Mouse (Mus musculus): ENCODE data around the gene Pdk2. TPM values are rescaled to one million over a fixed set of nuclear protein-coding genes. Genes with fewer than 3 reads are reported as not detected.

The Pdk2 gene
- 2.9 and 5.2 TPM in 2 replicates for total RNA-seq (2017)

GRCm38 (mm10) chr11:95041139-95041609 is at the start of gene Pdk2:
Pdk2 (minus strand) TSS chr11:95041354.
- peak; percentile 91 for ATAC-seq (ENCODE audit: extremely low read depth, insufficient number of reproducible peaks, low FRiP score, poor library complexity, severe bottlenecking)

DNA sequence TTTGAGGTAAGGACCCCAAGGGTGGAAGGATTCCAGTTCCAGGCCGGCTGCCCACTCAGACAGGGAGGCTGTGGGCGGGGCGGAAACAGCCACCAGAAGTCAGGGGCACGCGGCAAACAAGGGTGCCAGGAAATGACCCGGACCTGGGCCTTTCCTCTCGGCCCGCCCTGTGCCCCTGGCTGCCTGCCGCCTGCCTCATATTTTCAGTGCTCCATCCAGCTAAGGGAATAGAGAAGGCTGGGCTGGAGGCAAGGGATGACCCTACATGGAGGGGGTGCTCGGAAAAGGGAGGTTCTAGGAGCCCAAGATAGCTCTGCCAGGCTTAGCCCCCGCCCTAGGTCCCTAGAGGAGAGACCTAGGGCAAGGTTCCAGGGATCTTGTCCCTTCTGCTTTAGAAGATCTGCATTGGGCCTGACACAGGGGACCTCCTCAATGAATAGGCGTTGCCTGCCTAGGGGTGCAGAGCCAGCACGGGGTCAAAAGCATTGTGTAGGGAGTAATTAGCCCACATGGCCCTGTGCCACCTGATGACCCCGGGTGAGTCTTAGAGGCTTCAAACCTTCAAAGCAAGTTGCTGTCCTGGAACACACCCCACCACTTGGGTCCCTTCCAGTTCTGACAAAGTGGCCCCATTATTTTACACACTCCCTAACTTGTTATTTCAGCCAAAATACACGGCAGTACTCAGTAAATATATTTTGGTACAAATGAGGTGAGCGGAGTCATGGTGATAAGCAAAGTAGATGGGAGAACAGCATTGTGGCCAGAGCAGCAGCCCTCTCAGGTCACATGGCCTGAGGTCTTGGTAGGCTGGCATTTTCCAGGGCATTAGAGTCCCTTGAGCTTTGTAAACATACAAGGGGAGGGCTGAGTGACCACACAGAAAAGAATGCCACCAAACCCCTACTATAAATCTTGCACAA is 48.0 kb upstream of the Pdk2 start:
- no peak for ATAC-seq (ENCODE audit: extremely low read depth, insufficient number of reproducible peaks, low FRiP score, poor library complexity, severe bottlenecking)

DNA sequence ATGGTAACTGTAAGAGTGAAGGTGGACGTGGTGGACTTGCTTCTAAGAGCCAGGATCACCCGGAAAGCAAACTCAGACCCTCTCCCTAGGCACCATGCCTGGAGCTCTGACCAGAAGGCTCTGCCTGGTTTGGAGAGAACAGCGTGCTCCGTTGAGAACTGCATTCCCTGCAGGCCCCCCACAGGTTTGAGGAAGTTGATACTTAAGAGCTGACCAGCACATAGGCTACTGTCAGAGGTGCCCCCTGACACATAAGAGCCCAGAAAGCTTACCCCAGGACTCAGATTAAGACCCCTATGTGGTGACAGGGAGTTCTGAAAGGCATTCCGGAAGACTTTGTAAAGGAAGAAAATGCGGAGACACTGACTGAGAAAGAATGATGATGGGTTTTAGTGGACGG is 47.1 kb upstream of the Pdk2 start:
- no peak for ATAC-seq (ENCODE audit: extremely low read depth, insufficient number of reproducible peaks, low FRiP score, poor library complexity, severe bottlenecking)

GRCm38 (mm10) chr11:95087301-95088228 is 46.4 kb upstream of the Pdk2 start:
- ATAC-seq (ENCODE audit: extremely low read depth, insufficient number of reproducible peaks, low FRiP score, poor library complexity, severe bottlenecking), result no peak

DNA sequence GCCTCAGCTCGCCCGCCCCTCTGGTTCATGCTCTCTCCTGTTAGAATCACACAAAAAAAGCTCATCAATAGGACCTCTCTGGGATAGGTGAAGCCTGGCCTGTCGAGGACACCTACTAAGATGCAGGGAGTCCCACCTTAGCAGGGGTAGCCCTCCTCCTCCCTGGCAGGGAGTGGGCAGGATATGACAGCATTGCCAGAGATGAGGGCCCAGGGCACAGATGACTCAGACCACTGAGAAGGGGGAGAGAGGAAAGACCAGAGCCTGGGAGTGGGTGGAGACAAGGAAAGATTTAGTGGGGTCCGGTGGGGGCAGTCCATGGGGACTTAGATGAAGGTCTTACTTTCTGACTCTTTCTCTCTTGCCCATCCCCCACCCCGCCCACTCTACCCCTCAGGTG is 45.1 kb upstream of the Pdk2 start:
- no peak for ATAC-seq (ENCODE audit: extremely low read depth, insufficient number of reproducible peaks, low FRiP score, poor library complexity, severe bottlenecking)

- no peak for ATAC-seq (ENCODE audit: extremely low read depth, insufficient number of reproducible peaks, low FRiP score, poor library complexity, severe bottlenecking)
Measured at GRCm38 (mm10) chr11:95085710-95086109, 44.6 kb upstream of the Pdk2 start.

- ATAC-seq (ENCODE audit: extremely low read depth, insufficient number of reproducible peaks, low FRiP score, poor library complexity, severe bottlenecking), result no peak
Measured at GRCm38 (mm10) chr11:95084811-95085382, 43.7 kb upstream of the Pdk2 start.

GRCm38 (mm10) chr11:95084175-95084574 is 43.0 kb upstream of the Pdk2 start:
- no peak for ATAC-seq (ENCODE audit: extremely low read depth, insufficient number of reproducible peaks, low FRiP score, poor library complexity, severe bottlenecking)

- no peak for ATAC-seq (ENCODE audit: extremely low read depth, insufficient number of reproducible peaks, low FRiP score, poor library complexity, severe bottlenecking)
Measured at GRCm38 (mm10) chr11:95082896-95083295, 41.7 kb upstream of the Pdk2 start.

- no peak for ATAC-seq (ENCODE audit: extremely low read depth, insufficient number of reproducible peaks, low FRiP score, poor library complexity, severe bottlenecking)
Measured at GRCm38 (mm10) chr11:95080783-95081182, 39.6 kb upstream of the Pdk2 start.

GRCm38 (mm10) chr11:95079256-95079875 is 38.2 kb upstream of the Pdk2 start:
- no peak for ATAC-seq (ENCODE audit: extremely low read depth, insufficient number of reproducible peaks, low FRiP score, poor library complexity, severe bottlenecking)

DNA sequence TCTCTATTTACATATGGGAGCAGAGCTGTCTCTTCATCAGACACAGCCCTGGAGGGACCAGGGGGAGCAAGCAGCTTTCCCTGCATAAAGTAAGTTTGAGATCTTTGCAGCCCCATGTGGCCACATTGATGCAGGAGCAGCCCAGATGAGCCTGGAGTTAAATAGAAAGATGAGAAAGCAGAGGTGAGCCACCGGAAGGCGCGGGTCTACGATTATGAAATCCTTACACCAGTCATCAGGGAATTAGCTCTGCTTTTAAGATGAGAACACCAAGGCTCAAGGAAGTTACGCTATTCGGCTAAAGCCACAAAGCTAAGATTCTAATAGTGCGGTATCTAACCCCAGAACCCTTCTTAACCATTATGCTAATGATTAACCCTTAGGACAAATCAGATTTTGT is 36.8 kb upstream of the Pdk2 start:
- no peak for ATAC-seq (ENCODE audit: extremely low read depth, insufficient number of reproducible peaks, low FRiP score, poor library complexity, severe bottlenecking)

DNA sequence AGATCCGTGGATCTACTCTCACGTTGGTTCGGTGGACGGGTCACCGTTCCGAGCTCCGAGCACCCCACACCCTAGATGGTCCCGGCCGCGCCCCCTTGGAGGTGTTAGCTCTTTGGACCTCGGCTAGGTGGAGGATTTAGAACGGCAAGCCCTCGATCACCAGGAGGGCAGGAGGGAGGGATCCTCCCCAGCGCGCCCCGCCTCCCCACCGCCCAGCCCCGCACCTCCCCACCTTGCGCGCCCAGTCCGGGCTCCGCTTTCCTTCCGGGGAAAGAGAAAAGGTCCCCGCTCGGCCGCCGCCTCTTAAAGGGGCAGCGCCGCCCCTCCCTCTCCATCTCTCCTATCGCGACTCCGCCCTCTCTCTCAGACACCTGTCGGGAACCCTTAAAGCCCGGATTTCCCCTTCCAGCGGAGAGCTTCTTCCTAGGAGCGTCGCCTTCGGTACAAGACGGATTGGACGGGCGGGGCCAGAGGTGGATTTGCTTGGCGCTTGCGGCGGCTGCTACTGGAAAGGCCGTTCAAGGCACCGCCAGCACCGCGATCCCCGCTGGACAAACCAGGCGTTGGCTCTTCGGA is 35.5 kb upstream of the Pdk2 start, which contains the start of gene Itga3:
Itga3 (minus strand) TSS at position 266 of the 576 bp plus-strand sequence.
- ATAC-seq (ENCODE audit: extremely low read depth, insufficient number of reproducible peaks, low FRiP score, poor library complexity, severe bottlenecking), result no peak

DNA sequence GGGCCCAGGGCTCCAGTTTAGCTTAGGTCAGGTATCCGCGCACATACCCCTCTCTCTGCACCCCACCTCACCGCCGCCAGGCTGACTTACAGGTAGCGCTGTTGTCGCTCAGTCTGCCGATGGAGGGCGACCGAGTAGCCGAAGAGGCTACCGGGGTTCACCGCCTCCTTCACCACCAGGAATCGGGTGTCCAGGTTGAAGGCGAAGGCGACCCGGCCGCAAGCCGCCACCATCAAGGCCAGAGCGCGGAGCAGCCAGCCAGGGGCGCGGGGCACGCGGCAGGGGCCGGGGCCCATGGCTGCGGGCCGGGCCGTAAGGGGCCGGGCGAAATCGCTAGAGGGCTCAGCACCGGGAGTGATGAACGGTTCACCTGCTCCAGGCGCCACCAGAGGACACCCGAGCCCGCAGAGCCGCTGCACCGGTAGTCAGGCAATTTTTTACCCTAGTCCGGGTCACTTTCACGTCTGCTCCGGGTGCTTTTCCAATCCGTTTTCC is 34.9 kb upstream of the Pdk2 start:
- ATAC-seq (ENCODE audit: extremely low read depth, insufficient number of reproducible peaks, low FRiP score, poor library complexity, severe bottlenecking), result peak; percentile 53

DNA sequence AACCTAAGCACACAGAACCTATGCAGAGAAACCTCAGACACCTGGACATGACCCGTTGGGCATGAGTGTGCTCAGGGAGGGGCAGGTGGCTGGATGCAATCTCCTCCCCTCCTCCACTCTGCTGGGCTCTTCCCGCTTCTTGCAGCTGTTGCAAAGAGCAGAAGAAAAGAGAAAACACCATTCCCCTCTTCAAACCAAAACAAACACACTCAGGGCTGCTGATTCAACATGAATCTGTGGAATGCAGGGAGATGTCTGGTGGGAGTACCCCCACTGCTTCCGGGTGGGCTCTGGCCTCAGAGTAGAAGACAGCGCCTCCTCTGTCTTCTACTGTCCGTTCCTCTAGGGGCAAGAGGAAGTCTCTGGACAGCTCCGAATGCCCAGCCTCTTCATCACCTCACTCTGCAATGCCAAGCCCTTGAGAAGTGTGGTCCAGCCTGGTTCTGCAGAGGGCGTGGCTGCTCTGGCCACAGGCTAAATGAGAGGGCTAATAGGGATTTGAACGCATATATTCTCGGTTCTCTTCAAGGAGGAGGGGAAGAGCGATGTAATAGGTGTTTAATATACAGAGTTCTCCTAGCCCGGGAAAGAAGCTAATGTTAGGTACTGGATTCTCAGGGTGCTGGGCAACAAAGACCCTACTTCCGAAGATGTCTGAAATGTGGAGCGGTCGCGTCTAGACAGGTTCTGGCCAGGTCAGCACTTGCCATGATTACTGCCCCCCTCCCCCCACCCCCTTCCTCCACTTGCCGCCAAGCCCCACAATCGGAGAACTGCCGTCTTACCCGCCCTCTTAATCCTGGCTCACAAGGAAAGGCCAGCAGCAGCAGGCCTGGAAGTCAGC is 34.3 kb upstream of the Pdk2 start:
- ATAC-seq (ENCODE audit: extremely low read depth, insufficient number of reproducible peaks, low FRiP score, poor library complexity, severe bottlenecking), result no peak

DNA sequence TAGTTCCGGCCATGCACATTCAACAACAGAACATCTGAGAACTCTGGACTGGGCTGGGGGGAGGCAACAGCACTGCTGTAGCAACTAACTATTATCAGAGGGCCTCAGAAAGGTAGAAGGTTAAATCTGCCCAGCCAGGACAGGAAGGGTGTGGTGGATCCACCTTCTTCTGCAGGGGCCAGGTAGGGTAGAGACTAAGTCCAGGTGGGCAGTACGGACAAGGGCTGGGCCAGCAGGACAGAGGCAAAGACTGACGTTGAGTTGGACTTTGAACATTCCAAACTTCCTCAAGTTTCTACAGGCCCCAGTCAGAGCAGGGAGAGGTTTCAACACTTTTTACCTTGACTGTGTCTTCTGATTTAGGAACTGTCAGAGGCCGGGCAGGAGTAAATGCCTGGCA is 33.5 kb upstream of the Pdk2 start:
- ATAC-seq (ENCODE audit: extremely low read depth, insufficient number of reproducible peaks, low FRiP score, poor library complexity, severe bottlenecking), result no peak

- ATAC-seq (ENCODE audit: extremely low read depth, insufficient number of reproducible peaks, low FRiP score, poor library complexity, severe bottlenecking), result no peak
Measured at GRCm38 (mm10) chr11:95073835-95074234, 32.7 kb upstream of the Pdk2 start.

Data from neutrophil, adult 5-6 weeks (primary cell).